Mouse (Mus musculus) testis, adult 2 months (tissue): ENCODE measurements around the gene Nudcd3.

Experiments
- CTCF ChIP-seq: fragments of 200-500 bp; IDR thresholded peaks from 2 replicates; pipeline ENCODE4 v1.5.1; 2012; ENCODE audit warnings: low read depth, mild to moderate bottlenecking, inconsistent platforms, low read length, moderate library complexity; ENCODE audit not compliant: control insufficient read depth, insufficient read depth, insufficient replicate concordance
- POLR2A ChIP-seq: fragments of 200-500 bp; IDR thresholded peaks from 2 replicates; pipeline ENCODE4 v1.6.1; 2012; ENCODE audit warnings: low read depth, mild to moderate bottlenecking, inconsistent platforms, low read length, moderate library complexity; ENCODE audit not compliant: control insufficient read depth

DNA sequence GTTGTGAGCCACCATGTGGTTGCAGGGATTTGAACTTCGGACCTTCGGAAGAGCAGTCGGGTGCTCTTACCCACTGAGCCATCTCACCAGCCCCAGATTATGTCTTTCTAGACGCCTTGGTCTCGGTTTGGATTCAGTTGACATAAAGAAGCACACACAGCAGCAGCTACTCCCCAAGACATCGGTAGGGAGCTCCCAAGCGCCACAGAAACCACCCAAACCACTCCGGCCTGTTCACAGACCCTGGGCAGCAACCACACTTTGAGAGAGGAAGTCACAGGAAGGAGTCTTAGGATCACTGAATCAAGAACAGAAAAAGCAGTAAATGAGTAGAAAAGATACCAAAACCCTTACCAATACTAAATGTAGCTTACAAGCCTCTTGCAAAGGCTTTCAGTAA, 3.4 kb downstream of the Nudcd3 start:
- TF ChIP-seq CTCF (no peak), POLR2A (no peak)
